Mouse (Mus musculus) neural tube, embryonic 13.5 days (tissue): Measurements from ENCODE around the gene Vwa7. TPM values are rescaled to one million over a fixed set of nuclear protein-coding genes. Genes with fewer than 3 reads are reported as not detected.
"Not testable (repeated sequence)": the region's sequence is repeated elsewhere in the genome, so short reads cannot be mapped to it uniquely, and the experiment has no call there.

Experiments
- ATAC-seq: fragments of 200-750 bp; cut with Nextera tagmentation; 2 replicates; pipeline ENCODE4 v1.8.0; 2017; ENCODE audit warnings: low read depth, mild to moderate bottlenecking, moderate TSS enrichment, moderate library complexity
- H3K27ac ChIP-seq: fragments of 300-500 bp; sonication (generic); replicated peaks from 2 replicates; pipeline ENCODE4 v1.5.1; 2015; ENCODE audit warnings: moderate library complexity, mild to moderate bottlenecking, inconsistent platforms
- H3K27me3 ChIP-seq: fragments of 300-500 bp; sonication (generic); 2 replicates; pipeline ENCODE4 v1.6.1; 2015; ENCODE audit warnings: mild to moderate bottlenecking, inconsistent platforms
- H3K36me3 ChIP-seq: fragments of 300-500 bp; sonication (generic); 2 replicates; pipeline ENCODE4 v1.6.1; 2015; ENCODE audit warnings: mild to moderate bottlenecking, inconsistent platforms
- H3K4me1 ChIP-seq: fragments of 300-500 bp; sonication (generic); replicated peaks from 2 replicates; pipeline ENCODE4 v1.6.1; 2015; ENCODE audit warnings: inconsistent platforms
- H3K4me2 ChIP-seq: fragments of 300-500 bp; sonication (generic); 2 replicates; pipeline ENCODE4 v1.6.1; 2015; ENCODE audit warnings: inconsistent platforms, mild to moderate bottlenecking, moderate library complexity
- H3K4me3 ChIP-seq: fragments of 300-500 bp; sonication (generic); 2 replicates; pipeline ENCODE4 v1.5.1; 2015; ENCODE audit warnings: mild to moderate bottlenecking, inconsistent platforms
- H3K9ac ChIP-seq: fragments of 300-500 bp; sonication (generic); 2 replicates; pipeline ENCODE4 v1.6.1; 2015; ENCODE audit warnings: moderate library complexity, mild to moderate bottlenecking, inconsistent platforms
- H3K9me3 ChIP-seq: fragments of 300-500 bp; sonication (generic); 2 replicates; pipeline ENCODE4 v1.6.1; 2016; ENCODE audit warnings: inconsistent platforms
- WGBS: fragments of 180-500 bp; shearing (Covaris S2); methylation state at CpG from one replicate; pipeline ENCODE4 v1.1.7; 2015; 5-methylcytosine and 5-hydroxymethylcytosine counted together
- polyA plus RNA-seq: library from polyadenylated mRNA; unstranded; fragments of >200 nt; fragmentation: Nextera tagmentation; extraction: Ambion mirVana; gene quantifications from 2 replicates; pipeline ENCODE4 v1.2.1, GENCODE M21; 2015

Gene Vwa7
- polyA plus RNA-seq, 1 experiment from 2014 or later: 0.18 TPM

GRCm38 (mm10) chr17:35024691-35025488 is 8.5 kb downstream of the Vwa7 start:
- Histone ChIP-seq H3K36me3 (no peaks in the 10 kb centered on the region), H3K4me2 (no peak overlapping the region), H3K27ac (no peak overlapping the region), H3K4me1 (peaks cover 43% of the 10 kb centered on the region), H3K27me3 (no peaks in the 10 kb centered on the region), H3K9ac (0 out of 2 replicates have a peak overlapping the region, but pooled peaks have one; percentile 5), H3K9me3 (no peaks in the 10 kb centered on the region), H3K4me3 (no peak overlapping the region)
- 63% methylated on average over 7 of the region's 10 CpGs for WGBS
- ATAC-seq: no peak

- no peak overlapping the region for H3K9ac ChIP-seq
- 81% methylated on average over 5 of the region's 5 CpGs for WGBS
- no peaks in the 10 kb centered on the region for H3K36me3 ChIP-seq
- no peak for ATAC-seq
- H3K4me2 ChIP-seq: no peak overlapping the region
- no peak overlapping the region for H3K27ac ChIP-seq
- H3K4me1 ChIP-seq: peaks cover 40% of the 10 kb centered on the region
- H3K9me3 ChIP-seq: no peaks in the 10 kb centered on the region
- H3K27me3 ChIP-seq: no peaks in the 10 kb centered on the region
- H3K4me3 ChIP-seq: no peak overlapping the region
Measured at GRCm38 (mm10) chr17:35026206-35026605, 9.8 kb downstream of the Vwa7 start.

GRCm38 (mm10) chr17:35027277-35028068 is 11.1 kb downstream of the Vwa7 start, which contains the start of gene Sapcd1:
TSS of gene Sapcd1 (minus strand) at chr17:35028016.
- WGBS: 27% methylated on average over 13 of the region's 13 CpGs
- Histone ChIP-seq H3K27ac (peak within 1 kb of the TSS; percentile 68), H3K36me3 (no peaks in the 10 kb centered on the region), H3K4me2 (peak within 1 kb of the TSS; percentile 25; the same call in 1 of the 2 replicates), H3K4me1 (peaks cover 34% of the 10 kb centered on the region), H3K9me3 (no peaks in the 10 kb centered on the region), H3K27me3 (no peaks in the 10 kb centered on the region), H3K9ac (peak within 1 kb of the TSS; percentile 35), H3K4me3 (no peak within 1 kb of the TSS)
- peak; percentile 74 for ATAC-seq

GRCm38 (mm10) chr17:35028315-35028714 is 11.9 kb downstream of the Vwa7 start:
- H3K9ac ChIP-seq: no peak overlapping the region
- no peaks in the 10 kb centered on the region for H3K9me3 ChIP-seq
- no peak overlapping the region for H3K4me2 ChIP-seq
- H3K4me3 ChIP-seq: no peak overlapping the region
- no peaks in the 10 kb centered on the region for H3K27me3 ChIP-seq
- H3K4me1 ChIP-seq: peaks cover 34% of the 10 kb centered on the region
- peak overlapping the region; percentile 68; the same call in 1 of the 2 replicates for H3K27ac ChIP-seq
- ATAC-seq: no peak
- no peaks in the 10 kb centered on the region for H3K36me3 ChIP-seq
- WGBS: 89% methylated on average over 2 of the region's 2 CpGs

- H3K9ac ChIP-seq: no peak overlapping the region; the same call in 1 of the 2 replicates
- H3K27ac ChIP-seq: no peak overlapping the region
- ATAC-seq: no peak
- no peaks in the 10 kb centered on the region for H3K27me3 ChIP-seq
- H3K36me3 ChIP-seq: no peaks in the 10 kb centered on the region
- 29% methylated on average over 19 of the region's 19 CpGs for WGBS
- H3K4me2 ChIP-seq: peak overlapping the region; percentile 37
- no peaks in the 10 kb centered on the region for H3K9me3 ChIP-seq
- peaks cover 34% of the 10 kb centered on the region for H3K4me1 ChIP-seq
- H3K4me3 ChIP-seq: no peak overlapping the region
Measured at GRCm38 (mm10) chr17:35029691-35030532, 13.5 kb downstream of the Vwa7 start.

- H3K4me1 ChIP-seq: peaks cover 28% of the 10 kb centered on the region
Measured at GRCm38 (mm10) chr17:35031272-35031671, 14.9 kb downstream of the Vwa7 start.

GRCm38 (mm10) chr17:35031880-35032279 is 15.5 kb downstream of the Vwa7 start:
- Histone ChIP-seq H3K27me3 (no peaks in the 10 kb centered on the region), H3K4me1 (peaks cover 24% of the 10 kb centered on the region), H3K4me2 (no peak overlapping the region), H3K4me3 (no peak overlapping the region), H3K36me3 (no peaks in the 10 kb centered on the region), H3K9me3 (no peaks in the 10 kb centered on the region), H3K9ac (no peak overlapping the region), H3K27ac (no peak overlapping the region)
- 85% methylated on average over 7 of the region's 7 CpGs for WGBS
- no peak for ATAC-seq

More at GRCm38 (mm10) chr17:35031272-35031671, 14.9 kb downstream of the Vwa7 start:
- Histone ChIP-seq H3K9ac (no peak overlapping the region), H3K27me3 (no peaks in the 10 kb centered on the region), H3K4me2 (no peak overlapping the region), H3K9me3 (no peaks in the 10 kb centered on the region), H3K36me3 (no peaks in the 10 kb centered on the region), H3K4me3 (no peak overlapping the region), H3K27ac (no peak overlapping the region)
- WGBS: 92% methylated on average over 11 of the region's 11 CpGs
- ATAC-seq: no peak

- no peaks in the 10 kb centered on the region for H3K27me3 ChIP-seq
- H3K4me3 ChIP-seq: no peak overlapping the region
- peaks cover 21% of the 10 kb centered on the region for H3K4me1 ChIP-seq
- H3K36me3 ChIP-seq: no peaks in the 10 kb centered on the region
- H3K9me3 ChIP-seq: no peaks in the 10 kb centered on the region
- H3K27ac ChIP-seq: no peak overlapping the region
- ATAC-seq: no peak
- WGBS: 73% methylated on average over 8 of the region's 8 CpGs
- no peak overlapping the region for H3K4me2 ChIP-seq
- H3K9ac ChIP-seq: no peak overlapping the region
Measured at GRCm38 (mm10) chr17:35032323-35032870, 16.0 kb downstream of the Vwa7 start.

GRCm38 (mm10) chr17:35033703-35034102 is 17.3 kb downstream of the Vwa7 start:
- not testable (repeated sequence) for H3K27me3 ChIP-seq, H3K4me2 ChIP-seq, H3K4me1 ChIP-seq, H3K36me3 ChIP-seq, H3K27ac ChIP-seq, H3K9ac ChIP-seq, ATAC-seq, H3K9me3 ChIP-seq, H3K4me3 ChIP-seq
- WGBS: 81% methylated on average over 1 of the region's 1 CpGs

- 74% methylated on average over 6 of the region's 6 CpGs for WGBS
Measured at GRCm38 (mm10) chr17:35034896-35035295, 18.5 kb downstream of the Vwa7 start.

GRCm38 (mm10) chr17:35039121-35039873 is 22.9 kb downstream of the Vwa7 start:
- H3K4me2 ChIP-seq: no peak overlapping the region
- no peaks in the 10 kb centered on the region for H3K9me3 ChIP-seq
- no peak overlapping the region for H3K27ac ChIP-seq
- ATAC-seq: no peak
- H3K9ac ChIP-seq: no peak overlapping the region
- WGBS: 88% methylated on average over 11 of the region's 11 CpGs
- no peaks in the 10 kb centered on the region for H3K27me3 ChIP-seq
- no peaks in the 10 kb centered on the region for H3K36me3 ChIP-seq
- H3K4me1 ChIP-seq: no peaks in the 10 kb centered on the region
- no peak overlapping the region for H3K4me3 ChIP-seq

More at GRCm38 (mm10) chr17:35034896-35035295, 18.5 kb downstream of the Vwa7 start:
- Histone ChIP-seq H3K9me3 (no peaks in the 10 kb centered on the region), H3K27me3 (no peaks in the 10 kb centered on the region), H3K27ac (no peak overlapping the region), H3K4me2 (no peak overlapping the region), H3K4me3 (no peak overlapping the region), H3K36me3 (no peaks in the 10 kb centered on the region), H3K9ac (no peak overlapping the region), H3K4me1 (peaks cover 1% of the 10 kb centered on the region)
- ATAC-seq: no peak
